Mouse (Mus musculus): ENCODE results near the gene Strn3.
A peak's percentile ranks its signal among the peaks of the same experiment; 100 is the strongest.
"Not testable (repeated sequence)": the region's sequence is repeated elsewhere in the genome, so short reads cannot be mapped to it uniquely, and the experiment has no call there.

Strn3 gene

GRCm38 (mm10) chr12:51693419-51693818 is 1.7 kb upstream of the Strn3 start:
- DNase-seq (ENCODE audit: low read depth, low spot score) = no peak

- not testable (repeated sequence) for DNase-seq (ENCODE audit: low read depth, low spot score)
Observed at GRCm38 (mm10) chr12:51692870-51693269, 1.2 kb upstream of the Strn3 start.

GRCm38 (mm10) chr12:51690893-51691844 is 528 bp downstream of the Strn3 start, which contains the start of gene Ap4s1:
Ap4s1 (plus strand) TSS chr12:51691033.
- DNase-seq (ENCODE audit: low read depth, low spot score) = peak; percentile 53

- DNase-seq (ENCODE audit: low read depth, low spot score) = no peak
Observed at GRCm38 (mm10) chr12:51688546-51688945, 3.2 kb downstream of the Strn3 start.

- no peak for DNase-seq (ENCODE audit: low read depth, low spot score)
Observed at GRCm38 (mm10) chr12:51678844-51679243, 12.9 kb downstream of the Strn3 start.

- DNase-seq (ENCODE audit: low read depth, low spot score) = no peak
Observed at GRCm38 (mm10) chr12:51676442-51676841, 15.3 kb downstream of the Strn3 start.

GRCm38 (mm10) chr12:51673270-51673669 is 18.4 kb downstream of the Strn3 start:
- no peak for DNase-seq (ENCODE audit: low read depth, low spot score)

- no peak for DNase-seq (ENCODE audit: low read depth, low spot score)
Observed at GRCm38 (mm10) chr12:51671231-51671891, 20.3 kb downstream of the Strn3 start.

GRCm38 (mm10) chr12:51666708-51667430 is 24.8 kb downstream of the Strn3 start:
- DNase-seq (ENCODE audit: low read depth, low spot score) = no peak

- DNase-seq (ENCODE audit: low read depth, low spot score) = no peak
Observed at GRCm38 (mm10) chr12:51663908-51664307, 27.8 kb downstream of the Strn3 start.

- no peak for DNase-seq (ENCODE audit: low read depth, low spot score)
Observed at GRCm38 (mm10) chr12:51663011-51663410, 28.7 kb downstream of the Strn3 start.

GRCm38 (mm10) chr12:51655944-51656465 is 35.7 kb downstream of the Strn3 start:
- no peak for DNase-seq (ENCODE audit: low read depth, low spot score)

- not testable (repeated sequence) for DNase-seq (ENCODE audit: low read depth, low spot score)
Observed at GRCm38 (mm10) chr12:51649401-51649800, 42.3 kb downstream of the Strn3 start.

GRCm38 (mm10) chr12:51641871-51642270 is 49.8 kb downstream of the Strn3 start:
- DNase-seq (ENCODE audit: low read depth, low spot score) = no peak

- no peak for DNase-seq (ENCODE audit: low read depth, low spot score)
Observed at GRCm38 (mm10) chr12:51636689-51637470, 54.8 kb downstream of the Strn3 start.

- DNase-seq (ENCODE audit: low read depth, low spot score) = no peak
Observed at GRCm38 (mm10) chr12:51636260-51636659, 55.4 kb downstream of the Strn3 start.

GRCm38 (mm10) chr12:51633481-51633880 is 58.2 kb downstream of the Strn3 start:
- no peak for DNase-seq (ENCODE audit: low read depth, low spot score)

GRCm38 (mm10) chr12:51623366-51623694 is 68.4 kb downstream of the Strn3 start:
- DNase-seq (ENCODE audit: low read depth, low spot score) = no peak

- no peak for DNase-seq (ENCODE audit: low read depth, low spot score)
Observed at GRCm38 (mm10) chr12:51622670-51623365, 68.9 kb downstream of the Strn3 start.

- no peak for DNase-seq (ENCODE audit: low read depth, low spot score)
Observed at GRCm38 (mm10) chr12:51621161-51621560, 70.5 kb downstream of the Strn3 start.
